Mouse (Mus musculus) neural tube, embryonic 13.5 days (tissue): ENCODE data around the gene Olfr1415. TPM values are rescaled to one million over a fixed set of nuclear protein-coding genes. Genes with fewer than 3 reads are reported as not detected.
"Not testable (repeated sequence)": the region's sequence is repeated elsewhere in the genome, so short reads cannot be mapped to it uniquely, and the experiment has no call there.

ENCODE experiments used
- ATAC-seq: fragments of 200-750 bp; cut with Nextera tagmentation; 2 replicates; pipeline ENCODE4 v1.8.0; 2017; ENCODE audit warnings: low read depth, mild to moderate bottlenecking, moderate TSS enrichment, moderate library complexity
- H3K27ac ChIP-seq: fragments of 300-500 bp; sonication (generic); replicated peaks from 2 replicates; pipeline ENCODE4 v1.5.1; 2015; ENCODE audit warnings: moderate library complexity, mild to moderate bottlenecking, inconsistent platforms
- H3K27me3 ChIP-seq: fragments of 300-500 bp; sonication (generic); 2 replicates; pipeline ENCODE4 v1.6.1; 2015; ENCODE audit warnings: mild to moderate bottlenecking, inconsistent platforms
- H3K36me3 ChIP-seq: fragments of 300-500 bp; sonication (generic); 2 replicates; pipeline ENCODE4 v1.6.1; 2015; ENCODE audit warnings: mild to moderate bottlenecking, inconsistent platforms
- H3K4me1 ChIP-seq: fragments of 300-500 bp; sonication (generic); replicated peaks from 2 replicates; pipeline ENCODE4 v1.6.1; 2015; ENCODE audit warnings: inconsistent platforms
- H3K4me2 ChIP-seq: fragments of 300-500 bp; sonication (generic); 2 replicates; pipeline ENCODE4 v1.6.1; 2015; ENCODE audit warnings: inconsistent platforms, mild to moderate bottlenecking, moderate library complexity
- H3K4me3 ChIP-seq: fragments of 300-500 bp; sonication (generic); 2 replicates; pipeline ENCODE4 v1.5.1; 2015; ENCODE audit warnings: mild to moderate bottlenecking, inconsistent platforms
- H3K9ac ChIP-seq: fragments of 300-500 bp; sonication (generic); 2 replicates; pipeline ENCODE4 v1.6.1; 2015; ENCODE audit warnings: moderate library complexity, mild to moderate bottlenecking, inconsistent platforms
- H3K9me3 ChIP-seq: fragments of 300-500 bp; sonication (generic); 2 replicates; pipeline ENCODE4 v1.6.1; 2016; ENCODE audit warnings: inconsistent platforms
- WGBS: fragments of 180-500 bp; shearing (Covaris S2); methylation state at CpG from one replicate; pipeline ENCODE4 v1.1.7; 2015; 5-methylcytosine and 5-hydroxymethylcytosine counted together
- polyA plus RNA-seq: library from polyadenylated mRNA; unstranded; fragments of >200 nt; fragmentation: Nextera tagmentation; extraction: Ambion mirVana; gene quantifications from 2 replicates; pipeline ENCODE4 v1.2.1, GENCODE M21; 2015

Gene Olfr1415
- not detected in 2 replicates for polyA plus RNA-seq

GRCm38 (mm10) chr1:92496001-92496400 lies at the start of gene Olfr1415:
Gene Olfr1415, minus strand, starts transcription at chr1:92496101.
- H3K27me3 ChIP-seq = no peaks in the 10 kb centered on the region
- H3K9ac ChIP-seq = no peak within 1 kb of the TSS
- H3K36me3 ChIP-seq = no peaks in the 10 kb centered on the region
- no peak within 1 kb of the TSS for H3K27ac ChIP-seq
- no peak for ATAC-seq
- WGBS = 80% methylated on average over 2 of the region's 2 CpGs
- H3K4me1 ChIP-seq = no peaks in the 10 kb centered on the region
- H3K9me3 ChIP-seq = peaks cover 6% of the 10 kb centered on the region; the same call in 1 of the 2 replicates
- H3K4me2 ChIP-seq = no peak within 1 kb of the TSS
- no peak within 1 kb of the TSS for H3K4me3 ChIP-seq

DNA sequence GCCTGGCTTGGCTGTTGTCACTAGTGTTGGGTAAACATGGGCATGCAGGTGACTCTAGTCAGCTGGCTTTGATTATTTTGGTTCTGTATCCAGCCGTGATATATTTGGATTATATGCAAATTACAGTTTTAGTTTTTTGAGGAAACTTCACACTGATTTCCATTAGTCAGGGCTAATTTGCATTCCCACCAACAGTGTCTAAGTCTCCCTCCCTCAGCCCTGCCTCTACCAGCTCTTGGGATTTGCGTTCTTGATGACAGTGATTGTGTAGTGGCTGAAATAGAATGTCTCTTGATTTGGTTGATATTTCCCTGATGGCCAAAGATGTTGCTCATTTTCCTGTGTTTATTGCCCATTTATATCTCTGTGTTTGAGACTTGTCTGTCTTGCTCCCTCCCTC lies 43.2 kb upstream of the Olfr1415 start:
- H3K9me3 ChIP-seq = no peaks in the 10 kb centered on the region
- no peaks in the 10 kb centered on the region for H3K27me3 ChIP-seq
- WGBS = 36% methylated on average over 2 of the region's 2 CpGs
- no peak overlapping the region for H3K4me2 ChIP-seq
- H3K36me3 ChIP-seq = no peaks in the 10 kb centered on the region
- no peaks in the 10 kb centered on the region for H3K4me1 ChIP-seq
- no peak overlapping the region for H3K27ac ChIP-seq
- H3K9ac ChIP-seq = no peak overlapping the region
- no peak for ATAC-seq
- H3K4me3 ChIP-seq = no peak overlapping the region

DNA sequence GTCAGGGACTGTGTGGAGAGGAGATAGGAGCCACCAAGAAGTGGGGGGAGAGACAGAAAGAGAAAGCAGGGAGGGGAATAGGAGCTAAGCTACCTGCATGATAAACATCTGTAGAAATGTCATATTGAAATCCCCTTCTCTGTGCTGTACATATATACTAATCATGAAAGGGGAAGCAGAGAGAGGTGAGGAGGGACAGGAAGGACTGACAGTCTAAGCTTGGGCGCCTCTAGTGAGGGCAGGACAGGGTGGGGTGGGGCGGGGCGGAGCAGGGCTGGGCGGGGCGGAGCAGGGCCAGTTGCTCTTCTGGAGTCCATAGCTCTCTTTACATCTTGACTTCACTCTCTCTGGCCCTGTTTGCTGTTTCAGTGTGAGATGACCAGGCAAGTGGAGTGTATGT lies 41.1 kb upstream of the Olfr1415 start:
- Histone ChIP-seq H3K36me3 (no peaks in the 10 kb centered on the region), H3K9ac (no peak overlapping the region), H3K4me1 (no peaks in the 10 kb centered on the region), H3K27ac (no peak overlapping the region), H3K27me3 (no peaks in the 10 kb centered on the region), H3K4me2 (no peak overlapping the region), H3K4me3 (no peak overlapping the region), H3K9me3 (no peaks in the 10 kb centered on the region)
- no peak for ATAC-seq
- WGBS = 52% methylated on average over 5 of the region's 5 CpGs

GRCm38 (mm10) chr1:92523764-92524163 lies 27.9 kb upstream of the Olfr1415 start:
- H3K4me3 ChIP-seq = no peak overlapping the region
- ATAC-seq = no peak
- no peaks in the 10 kb centered on the region for H3K27me3 ChIP-seq
- H3K27ac ChIP-seq = no peak overlapping the region
- no peaks in the 10 kb centered on the region; the same call in 1 of the 2 replicates for H3K4me1 ChIP-seq
- no peaks in the 10 kb centered on the region for H3K36me3 ChIP-seq
- H3K9me3 ChIP-seq = no peaks in the 10 kb centered on the region
- WGBS = 88% methylated on average over 3 of the region's 3 CpGs
- no peak overlapping the region for H3K4me2 ChIP-seq
- no peak overlapping the region for H3K9ac ChIP-seq

DNA sequence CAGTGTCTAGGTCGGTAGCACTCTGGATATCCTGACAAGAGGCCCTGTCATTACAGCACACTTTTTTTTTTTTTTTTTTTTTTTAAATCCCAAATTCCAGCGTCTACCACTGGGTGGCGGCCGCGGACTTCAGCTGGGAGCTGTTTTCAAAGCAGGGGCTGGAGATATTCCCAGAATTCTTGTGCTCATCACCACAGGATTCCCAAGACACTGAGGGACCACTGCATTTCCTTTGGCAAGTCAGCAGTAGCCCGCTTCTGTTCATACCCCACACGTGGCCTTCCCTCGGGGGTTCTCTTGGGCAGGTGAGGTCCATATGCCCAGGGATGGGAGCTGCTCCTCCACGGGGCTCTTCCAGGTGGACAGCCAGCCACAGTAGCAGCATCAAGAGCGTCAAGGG lies 25.5 kb upstream of the Olfr1415 start:
- Histone ChIP-seq H3K9me3 (no peaks in the 10 kb centered on the region), H3K4me1 (no peaks in the 10 kb centered on the region; the same call in 1 of the 2 replicates), H3K27me3 (no peaks in the 10 kb centered on the region), H3K27ac (no peak overlapping the region), H3K9ac (no peak overlapping the region), H3K4me3 (no peak overlapping the region), H3K4me2 (peak overlapping the region; percentile 11; the same call in 1 of the 2 replicates), H3K36me3 (no peaks in the 10 kb centered on the region)
- whole genome bisulfite sequencing = 19% methylated on average over 10 of the region's 10 CpGs
- ATAC-seq = peak; percentile 47

DNA sequence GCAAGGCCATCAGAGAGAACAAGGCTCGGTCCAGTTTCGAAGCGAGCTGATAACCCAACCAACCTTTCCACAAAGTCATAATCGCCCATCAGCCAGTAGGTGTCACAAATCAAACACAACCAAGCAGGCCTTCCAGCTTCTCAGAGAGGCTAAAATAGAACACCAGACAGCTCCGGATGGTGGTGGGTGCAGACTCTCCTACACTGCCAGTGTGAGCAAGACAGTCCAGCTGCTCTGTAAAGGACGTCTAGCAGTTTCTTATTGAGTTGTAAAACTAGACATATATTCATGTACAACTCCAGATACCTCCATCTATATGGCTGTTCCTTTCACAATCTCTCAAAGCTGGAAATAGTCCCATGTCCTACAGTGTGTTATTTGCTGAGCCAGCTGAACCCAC lies 23.1 kb upstream of the Olfr1415 start:
- no peak for ATAC-seq
- H3K9me3 ChIP-seq = no peaks in the 10 kb centered on the region
- no peak overlapping the region for H3K4me3 ChIP-seq
- no peak overlapping the region for H3K27ac ChIP-seq
- no peak overlapping the region for H3K9ac ChIP-seq
- H3K36me3 ChIP-seq = no peaks in the 10 kb centered on the region
- WGBS = 85% methylated on average over 6 of the region's 6 CpGs
- H3K4me2 ChIP-seq = no peak overlapping the region
- no peaks in the 10 kb centered on the region for H3K27me3 ChIP-seq
- H3K4me1 ChIP-seq = no peaks in the 10 kb centered on the region; the same call in 1 of the 2 replicates

- H3K36me3 ChIP-seq = no peaks in the 10 kb centered on the region
- H3K4me3 ChIP-seq = no peak within 1 kb of the TSS
- 82% methylated on average over 3 of the region's 3 CpGs for WGBS
- H3K4me2 ChIP-seq = no peak within 1 kb of the TSS
- no peaks in the 10 kb centered on the region; the same call in 1 of the 2 replicates for H3K4me1 ChIP-seq
- no peaks in the 10 kb centered on the region for H3K27me3 ChIP-seq
- H3K27ac ChIP-seq = no peak within 1 kb of the TSS
- H3K9me3 ChIP-seq = no peaks in the 10 kb centered on the region
- H3K9ac ChIP-seq = no peak within 1 kb of the TSS
- no peak for ATAC-seq
These were observed 22.7 kb upstream of the Olfr1415 start, which contains the start of gene Olfr1414 for GRCm38 (mm10) chr1:92518561-92518960. Gene Olfr1414, minus strand, starts transcription at chr1:92518661.

- Histone ChIP-seq H3K9ac (no peak overlapping the region), H3K4me2 (no peak overlapping the region), H3K27me3 (no peaks in the 10 kb centered on the region), H3K9me3 (no peaks in the 10 kb centered on the region), H3K4me1 (no peaks in the 10 kb centered on the region), H3K4me3 (no peak overlapping the region), H3K27ac (no peak overlapping the region), H3K36me3 (no peaks in the 10 kb centered on the region)
- 83% methylated on average over 11 of the region's 11 CpGs for WGBS
- no peak for ATAC-seq
These were observed 19.5 kb upstream of the Olfr1415 start for GRCm38 (mm10) chr1:92515390-92515789.

GRCm38 (mm10) chr1:92511646-92512045 lies 15.7 kb upstream of the Olfr1415 start:
- H3K4me3 ChIP-seq, H3K36me3 ChIP-seq, H3K9ac ChIP-seq, H3K27me3 ChIP-seq, H3K4me1 ChIP-seq, ATAC-seq, H3K27ac ChIP-seq, H3K9me3 ChIP-seq, H3K4me2 ChIP-seq: not testable (repeated sequence)
- 85% methylated on average over 5 of the region's 5 CpGs for WGBS

GRCm38 (mm10) chr1:92485013-92485412 lies 10.9 kb downstream of the Olfr1415 start, which contains the start of gene Olfr1416:
Gene Olfr1416, minus strand, starts transcription at chr1:92485113.
- no peaks in the 10 kb centered on the region for H3K36me3 ChIP-seq
- 0 out of 2 replicates have a peak, but pooled peaks cover 7% of the 10 kb centered on the region for H3K9me3 ChIP-seq
- H3K9ac ChIP-seq = no peak within 1 kb of the TSS
- H3K27me3 ChIP-seq = no peaks in the 10 kb centered on the region
- no peak within 1 kb of the TSS for H3K27ac ChIP-seq
- no peak within 1 kb of the TSS for H3K4me2 ChIP-seq
- no peaks in the 10 kb centered on the region for H3K4me1 ChIP-seq
- ATAC-seq = no peak
- H3K4me3 ChIP-seq = no peak within 1 kb of the TSS

DNA sequence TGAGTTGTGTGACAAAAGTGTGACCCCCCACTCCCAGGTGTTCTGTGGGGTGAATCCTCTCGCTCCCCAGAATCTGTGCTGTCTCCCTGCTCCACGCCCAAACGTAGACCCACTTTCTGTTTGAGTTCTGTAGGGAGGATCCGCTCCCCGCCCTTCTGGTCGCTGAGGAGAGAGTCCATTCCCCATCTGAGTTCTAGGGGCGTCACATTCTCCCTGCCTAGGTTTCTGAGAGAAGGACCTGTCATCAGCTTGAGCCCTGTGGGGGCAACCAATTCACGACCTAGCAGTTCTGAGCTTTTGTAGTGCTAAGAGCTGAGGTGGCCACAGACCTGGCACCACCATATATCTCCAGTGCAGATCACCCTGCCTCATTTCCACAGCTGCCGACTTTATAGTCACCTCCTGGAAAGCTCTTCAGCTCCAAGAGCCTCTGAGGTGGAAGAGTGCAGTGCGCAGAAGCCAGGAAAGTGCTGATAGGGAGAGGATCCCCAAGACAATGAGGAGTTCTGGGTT lies 21.8 kb downstream of the Olfr1415 start:
- H3K27ac ChIP-seq = peak overlapping the region; percentile 77; the same call in 1 of the 2 replicates
- H3K4me3 ChIP-seq = peak overlapping the region; percentile 94
- peaks cover 18% of the 10 kb centered on the region for H3K4me1 ChIP-seq
- no peaks in the 10 kb centered on the region for H3K9me3 ChIP-seq
- peak overlapping the region; percentile 94 for H3K9ac ChIP-seq
- peaks cover 8% of the 10 kb centered on the region for H3K27me3 ChIP-seq
- peak overlapping the region; percentile 84 for H3K4me2 ChIP-seq
- peak; percentile 75 for ATAC-seq
- H3K36me3 ChIP-seq = peaks cover 19% of the 10 kb centered on the region
- 4% methylated on average over 10 of the region's 10 CpGs for WGBS

DNA sequence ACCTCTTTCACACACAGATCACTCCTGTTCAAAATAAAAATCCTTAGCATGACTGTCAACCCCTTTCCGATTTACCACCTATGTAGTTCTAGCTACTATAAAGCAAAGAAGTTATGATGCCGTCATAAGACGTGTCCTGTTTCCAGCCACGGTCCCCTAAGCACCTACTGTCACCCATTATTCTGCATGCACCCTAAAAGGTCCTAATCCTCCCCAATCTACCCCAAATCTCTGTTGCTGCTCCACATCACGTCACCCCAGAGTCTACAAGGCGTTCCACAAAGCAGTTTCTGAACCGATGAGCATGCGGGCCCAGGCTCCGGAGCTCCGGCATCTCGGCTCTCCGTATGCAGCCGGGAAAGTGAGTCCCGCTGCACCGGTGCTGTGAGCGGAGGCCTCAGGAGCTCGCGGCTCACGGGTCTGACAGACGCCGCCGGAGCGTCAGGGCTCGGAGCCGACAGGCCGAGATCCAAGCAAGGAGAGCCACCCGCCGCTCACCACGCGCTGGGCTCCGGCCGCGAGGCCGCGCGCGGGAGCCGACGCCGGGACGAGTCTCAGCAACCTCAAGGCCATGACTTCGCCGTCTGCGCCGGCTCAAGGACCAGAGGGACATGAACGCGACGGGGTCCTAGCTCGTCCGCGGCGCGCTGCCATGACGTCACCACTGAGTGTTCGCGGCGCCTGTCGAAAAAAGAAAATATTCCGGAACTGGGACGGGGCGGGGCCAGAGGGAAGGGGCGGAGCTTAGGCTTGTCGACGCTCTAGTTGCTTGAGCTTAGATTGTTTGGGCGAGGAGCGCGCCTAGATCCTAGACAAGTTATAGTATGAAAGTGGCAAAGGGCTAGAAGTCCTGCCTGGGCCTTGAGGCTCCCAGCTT lies 22.5 kb downstream of the Olfr1415 start, which contains the start of gene Ndufa10:
Gene Ndufa10 (minus strand): TSS at position 696 of the 877 bp plus-strand sequence.
- Histone ChIP-seq H3K4me2 (peak within 1 kb of the TSS; percentile 84), H3K4me3 (peak within 1 kb of the TSS; percentile 94), H3K27me3 (peaks cover 8% of the 10 kb centered on the region), H3K27ac (peak within 1 kb of the TSS; percentile 84), H3K4me1 (peaks cover 18% of the 10 kb centered on the region), H3K9ac (peak within 1 kb of the TSS; percentile 94), H3K9me3 (no peaks in the 10 kb centered on the region), H3K36me3 (peaks cover 26% of the 10 kb centered on the region)
- under 1% methylated on average over 67 of the region's 67 CpGs for WGBS
- ATAC-seq = peak; percentile 95
